Mouse (Mus musculus) ES-Bruce4 (cell line): Measurements from ENCODE around the gene Prep.

Source experiments
- EP300 ChIP-seq: IDR thresholded peaks from 2 replicates; pipeline ENCODE4 v1.6.1; 2011; ENCODE audit warnings: low read depth, low read length; ENCODE audit not compliant: insufficient read depth
- POLR2A ChIP-seq: IDR thresholded peaks from one replicate; pipeline ENCODE4 v1.8.1; 2011; ENCODE audit warnings: low read length; ENCODE audit not compliant: insufficient read depth

- no peak for TF ChIP-seq POLR2A
- TF ChIP-seq EP300: no peak
Measured at GRCm38 (mm10) chr10:45116832-45117231, 49.8 kb downstream of the Prep start.
